Mouse (Mus musculus): ENCODE data around the gene Gm10778. TPM values are rescaled to one million over a fixed set of nuclear protein-coding genes. Genes with fewer than 3 reads are reported as not detected.
"Not testable (repeated sequence)": the region's sequence is repeated elsewhere in the genome, so short reads cannot be mapped to it uniquely, and the experiment has no call there.

Gene Gm10778
- polyA plus RNA-seq, 1 experiment from 2014 or later, result 5.2 TPM

- ATAC-seq (replicated peaks; ENCODE audit: low FRiP score) (no peak), DNase-seq (ENCODE audit: low spot score) (peak; percentile 35)
- WGBS, result 84% methylated on average over 4 of the region's 4 CpGs
- Histone ChIP-seq H3K9ac (ENCODE audit: low read length) (no peak overlapping the region), H3K4me3 (ENCODE audit: low read depth, low read length) (no peak overlapping the region), H3K4me1 (replicated peaks; ENCODE audit: control insufficient read depth, insufficient read depth, low read length) (peaks cover 8% of the 10 kb centered on the region), H3K9me3 (ENCODE audit: control insufficient read depth, low read length) (no peaks in the 10 kb centered on the region), H3K36me3 (ENCODE audit: control insufficient read depth, insufficient read depth, low read length) (no peaks in the 10 kb centered on the region), H3K27me3 (ENCODE audit: control insufficient read depth, insufficient read depth, low read length) (no peaks in the 10 kb centered on the region), H3K4me2 (ENCODE audit: low read depth, low read length, severe bottlenecking) (no peak overlapping the region), H3K27ac (ENCODE audit: low read depth, low read length) (no peak overlapping the region)
Measured at GRCm38 (mm10) chr10:81645391-81645790, 3.5 kb upstream of the Gm10778 start.

GRCm38 (mm10) chr10:81646015-81646555 is 2.8 kb upstream of the Gm10778 start:
- no peak overlapping the region for H3K9ac ChIP-seq (ENCODE audit: low read length)
- ATAC-seq (replicated peaks; ENCODE audit: low FRiP score), result no peak
- peak; percentile 40 for DNase-seq (ENCODE audit: low spot score)
- no peak overlapping the region for H3K27ac ChIP-seq (ENCODE audit: low read depth, low read length)
- H3K4me3 ChIP-seq (ENCODE audit: low read depth, low read length), result no peak overlapping the region
- no peaks in the 10 kb centered on the region; the same call in 1 of the 2 replicates for H3K36me3 ChIP-seq (ENCODE audit: control insufficient read depth, insufficient read depth, low read length)
- no peaks in the 10 kb centered on the region for H3K27me3 ChIP-seq (ENCODE audit: control insufficient read depth, insufficient read depth, low read length)
- H3K4me1 ChIP-seq (replicated peaks; ENCODE audit: control insufficient read depth, insufficient read depth, low read length), result peaks cover 8% of the 10 kb centered on the region
- no peak overlapping the region for H3K4me2 ChIP-seq (ENCODE audit: low read depth, low read length, severe bottlenecking)
- H3K9me3 ChIP-seq (ENCODE audit: control insufficient read depth, low read length), result peaks cover 1% of the 10 kb centered on the region; the same call in 1 of the 2 replicates
- WGBS, result 83% methylated on average over 7 of the region's 7 CpGs

GRCm38 (mm10) chr10:81655178-81655577 is 6.3 kb downstream of the Gm10778 start:
- H3K27me3 ChIP-seq (ENCODE audit: control insufficient read depth, insufficient read depth, low read length), result no peaks in the 10 kb centered on the region
- H3K36me3 ChIP-seq (ENCODE audit: control insufficient read depth, insufficient read depth, low read length), result peaks cover 2% of the 10 kb centered on the region; the same call in 1 of the 2 replicates
- no peak overlapping the region for H3K27ac ChIP-seq (ENCODE audit: low read depth, low read length)
- no peak overlapping the region for H3K4me2 ChIP-seq (ENCODE audit: low read depth, low read length, severe bottlenecking)
- H3K9me3 ChIP-seq (ENCODE audit: control insufficient read depth, low read length), result peaks cover 32% of the 10 kb centered on the region
- WGBS, result 96% methylated on average over 10 of the region's 10 CpGs
- DNase-seq (ENCODE audit: low spot score), result peak; percentile 33
- H3K9ac ChIP-seq (ENCODE audit: low read length), result no peak overlapping the region
- no peak for ATAC-seq (replicated peaks; ENCODE audit: low FRiP score)
- no peaks in the 10 kb centered on the region for H3K4me1 ChIP-seq (replicated peaks; ENCODE audit: control insufficient read depth, insufficient read depth, low read length)
- no peak overlapping the region for H3K4me3 ChIP-seq (ENCODE audit: low read depth, low read length)

- ATAC-seq (replicated peaks; ENCODE audit: low FRiP score) (no peak), DNase-seq (ENCODE audit: low spot score) (peak; percentile 43)
- H3K36me3 ChIP-seq (ENCODE audit: control insufficient read depth, insufficient read depth, low read length), result peaks cover 2% of the 10 kb centered on the region; the same call in 1 of the 2 replicates
- no peak overlapping the region for H3K4me3 ChIP-seq (ENCODE audit: low read depth, low read length)
- 98% methylated on average over 2 of the region's 2 CpGs for WGBS
- H3K27me3 ChIP-seq (ENCODE audit: control insufficient read depth, insufficient read depth, low read length), result no peaks in the 10 kb centered on the region
- H3K4me2 ChIP-seq (ENCODE audit: low read depth, low read length, severe bottlenecking), result no peak overlapping the region
- no peaks in the 10 kb centered on the region for H3K4me1 ChIP-seq (replicated peaks; ENCODE audit: control insufficient read depth, insufficient read depth, low read length)
- H3K9me3 ChIP-seq (ENCODE audit: control insufficient read depth, low read length), result peaks cover 30% of the 10 kb centered on the region
- H3K27ac ChIP-seq (ENCODE audit: low read depth, low read length), result no peak overlapping the region
- no peak overlapping the region for H3K9ac ChIP-seq (ENCODE audit: low read length)
Measured at GRCm38 (mm10) chr10:81656174-81656573, 7.3 kb downstream of the Gm10778 start.

- not testable (repeated sequence) for ATAC-seq (replicated peaks; ENCODE audit: low FRiP score); H3K36me3 ChIP-seq (ENCODE audit: control insufficient read depth, insufficient read depth, low read length); DNase-seq (ENCODE audit: low spot score); H3K4me3 ChIP-seq (ENCODE audit: low read depth, low read length); H3K4me2 ChIP-seq (ENCODE audit: low read depth, low read length, severe bottlenecking); H3K27ac ChIP-seq (ENCODE audit: low read depth, low read length); H3K9me3 ChIP-seq (ENCODE audit: control insufficient read depth, low read length); H3K4me1 ChIP-seq (replicated peaks; ENCODE audit: control insufficient read depth, insufficient read depth, low read length); H3K27me3 ChIP-seq (ENCODE audit: control insufficient read depth, insufficient read depth, low read length); H3K9ac ChIP-seq (ENCODE audit: low read length)
- WGBS, result no CpG with 5 or more reads among the region's 18 CpGs
Measured at GRCm38 (mm10) chr10:81687114-81687513, 38.3 kb downstream of the Gm10778 start.

- not testable (repeated sequence) for H3K9me3 ChIP-seq (ENCODE audit: control insufficient read depth, low read length); H3K27ac ChIP-seq (ENCODE audit: low read depth, low read length); H3K4me3 ChIP-seq (ENCODE audit: low read depth, low read length); H3K36me3 ChIP-seq (ENCODE audit: control insufficient read depth, insufficient read depth, low read length); H3K9ac ChIP-seq (ENCODE audit: low read length); H3K4me1 ChIP-seq (replicated peaks; ENCODE audit: control insufficient read depth, insufficient read depth, low read length); H3K27me3 ChIP-seq (ENCODE audit: control insufficient read depth, insufficient read depth, low read length); DNase-seq (ENCODE audit: low spot score); H3K4me2 ChIP-seq (ENCODE audit: low read depth, low read length, severe bottlenecking)
- peak; percentile 100 for ATAC-seq (replicated peaks; ENCODE audit: low FRiP score)
- no CpG with 5 or more reads among the region's 46 CpGs for WGBS
Measured at GRCm38 (mm10) chr10:81704531-81705301, 55.9 kb downstream of the Gm10778 start, which contains the start of gene Zfp433. Gene Zfp433, plus strand, starts transcription at chr10:81704825.

Other genes with a start within 250 kb of the Gm10778 start
- gene Nfic, start 193.4 kb upstream of the Gm10778 start, polyA plus RNA-seq (2014; fragmentation: Nextera tagmentation; extraction: Ambion mirVana), result 10.5 and 10.8 TPM in 2 replicates
- gene Celf5, start 166.3 kb upstream of the Gm10778 start, polyA plus RNA-seq (2014; fragmentation: Nextera tagmentation; extraction: Ambion mirVana), result 9.7 and 19.6 TPM in 2 replicates
- gene Ncln, start 152.7 kb upstream of the Gm10778 start, polyA plus RNA-seq (2014; fragmentation: Nextera tagmentation; extraction: Ambion mirVana), result 71.8 and 72.3 TPM in 2 replicates
- gene S1pr4, start 148.9 kb upstream of the Gm10778 start, polyA plus RNA-seq (2014; fragmentation: Nextera tagmentation; extraction: Ambion mirVana), result 0.36 and 0.68 TPM in 2 replicates
- 0.45 and 0.68 TPM in 2 replicates for gene Gna15, start 124.8 kb upstream of the Gm10778 start, polyA plus RNA-seq (2014; fragmentation: Nextera tagmentation; extraction: Ambion mirVana)
- gene Gna11, start 103.9 kb upstream of the Gm10778 start, polyA plus RNA-seq (2014; fragmentation: Nextera tagmentation; extraction: Ambion mirVana), result 77.1 and 84.5 TPM in 2 replicates
- gene Aes, start 89.6 kb upstream of the Gm10778 start, polyA plus RNA-seq (2014; fragmentation: Nextera tagmentation; extraction: Ambion mirVana), result 324 and 355 TPM in 2 replicates
- 7.2 and 8.1 TPM in 2 replicates for gene Tle2, start 74.5 kb upstream of the Gm10778 start, polyA plus RNA-seq (2014; fragmentation: Nextera tagmentation; extraction: Ambion mirVana)
- 3.9 and 7.7 TPM in 2 replicates for gene Tle6, start 48.0 kb upstream of the Gm10778 start, polyA plus RNA-seq (2014; fragmentation: Nextera tagmentation; extraction: Ambion mirVana)
- gene BC025920, start 42.8 kb upstream of the Gm10778 start, polyA plus RNA-seq (2014; fragmentation: Nextera tagmentation; extraction: Ambion mirVana), result 1.6 and 2.1 TPM in 2 replicates
- gene Sirt6, start 21.3 kb upstream of the Gm10778 start, polyA plus RNA-seq (2014; fragmentation: Nextera tagmentation; extraction: Ambion mirVana), result 45.0 and 45.5 TPM in 2 replicates
- 3.9 and 4.1 TPM in 2 replicates for gene Ankrd24, start 20.5 kb upstream of the Gm10778 start, polyA plus RNA-seq (2014; fragmentation: Nextera tagmentation; extraction: Ambion mirVana)
- 18.0 and 22.7 TPM in 2 replicates for gene Zfp433, start 55.8 kb downstream of the Gm10778 start, polyA plus RNA-seq (2014; fragmentation: Nextera tagmentation; extraction: Ambion mirVana)
- gene Gm3055, start 122.1 kb downstream of the Gm10778 start, polyA plus RNA-seq (2014; fragmentation: Nextera tagmentation; extraction: Ambion mirVana), result 13.9 and 16.5 TPM in 2 replicates
- 3.7 and 3.8 TPM in 2 replicates for gene Gm4767, start 163.1 kb downstream of the Gm10778 start, polyA plus RNA-seq (2014; fragmentation: Nextera tagmentation; extraction: Ambion mirVana)
- 10.2 and 11.7 TPM in 2 replicates for gene Gm32687, start 214.9 kb downstream of the Gm10778 start, polyA plus RNA-seq (2014; fragmentation: Nextera tagmentation; extraction: Ambion mirVana)

All from forebrain, embryonic 11.5 days (tissue).